Mouse (Mus musculus) ES-Bruce4 (cell line): ENCODE measurements around the gene Zbtb40. TPM values are rescaled to one million over a fixed set of nuclear protein-coding genes. Genes with fewer than 3 reads are reported as not detected.
A peak's percentile ranks its signal among the peaks of the same experiment; 100 is the strongest.

Source experiments
- H3K27ac ChIP-seq: 2 replicates; pipeline ENCODE4 v1.5.1; 2012; ENCODE audit warnings: low read length, inconsistent platforms; ENCODE audit not compliant: insufficient read depth
- H3K27me3 ChIP-seq: 2 replicates; pipeline ENCODE4 v1.6.1; 2012; ENCODE audit warnings: mild to moderate bottlenecking, low read length, inconsistent platforms; ENCODE audit not compliant: control insufficient read depth, poor library complexity, insufficient read depth, severe bottlenecking
- H3K36me3 ChIP-seq: 2 replicates; pipeline ENCODE4 v1.6.1; 2012; ENCODE audit warnings: inconsistent platforms, mild to moderate bottlenecking, low read length, moderate library complexity; ENCODE audit not compliant: control insufficient read depth, poor library complexity, insufficient read depth, severe bottlenecking
- H3K4me1 ChIP-seq: one replicate; pipeline ENCODE4 v1.8.1; 2011; ENCODE audit warnings: low read length; ENCODE audit not compliant: control insufficient read depth, insufficient read depth
- H3K4me3 ChIP-seq: 2 replicates; pipeline ENCODE4 v1.5.1; 2011; ENCODE audit warnings: low read depth, mild to moderate bottlenecking, low read length
- H3K9ac ChIP-seq: 2 replicates; pipeline ENCODE4 v1.6.1; 2012; ENCODE audit warnings: low read depth, mild to moderate bottlenecking, inconsistent platforms; ENCODE audit not compliant: poor library complexity, severe bottlenecking
- H3K9me3 ChIP-seq: replicated peaks from 2 replicates; pipeline ENCODE4 v1.6.1; 2012; ENCODE audit warnings: mild to moderate bottlenecking, low read length, inconsistent platforms; ENCODE audit not compliant: control insufficient read depth, poor library complexity, insufficient read depth, severe bottlenecking
- CTCF ChIP-seq: IDR thresholded peaks from one replicate; pipeline ENCODE4 v1.8.1; 2011; ENCODE audit warnings: low read depth, low read length
- EP300 ChIP-seq: IDR thresholded peaks from 2 replicates; pipeline ENCODE4 v1.6.1; 2011; ENCODE audit warnings: low read depth, low read length; ENCODE audit not compliant: insufficient read depth
- POLR2A ChIP-seq: IDR thresholded peaks from one replicate; pipeline ENCODE4 v1.8.1; 2011; ENCODE audit warnings: low read length; ENCODE audit not compliant: insufficient read depth
- polyA plus RNA-seq: library from polyadenylated mRNA; stranded (reverse); fragments of >200 nt; gene quantifications from 2 replicates; pipeline ENCODE4 v1.2.4, GENCODE M21; 2011; ENCODE audit warnings: low read depth; ENCODE audit not compliant: missing spikeins, insufficient read depth, insufficient read length

Gene Zbtb40
- polyA plus RNA-seq, 1 experiment, result 8.0 TPM

- Histone ChIP-seq H3K9me3 (no peaks in the 10 kb centered on the region), H3K27ac (no peak overlapping the region), H3K27me3 (no peaks in the 10 kb centered on the region), H3K9ac (no peak overlapping the region), H3K36me3 (no peaks in the 10 kb centered on the region), H3K4me3 (no peak overlapping the region), H3K4me1 (peaks cover 2% of the 10 kb centered on the region)
- TF ChIP-seq CTCF (peak; percentile 75), POLR2A (no peak), EP300 (no peak)
Observed at GRCm38 (mm10) chr4:136981347-136981746, 67.3 kb downstream of the Zbtb40 start.

GRCm38 (mm10) chr4:136980921-136981320, 67.7 kb downstream of the Zbtb40 start:
- no peaks in the 10 kb centered on the region for H3K9me3 ChIP-seq
- no peak overlapping the region for H3K4me3 ChIP-seq
- H3K9ac ChIP-seq, result no peak overlapping the region
- no peaks in the 10 kb centered on the region for H3K27me3 ChIP-seq
- H3K36me3 ChIP-seq, result no peaks in the 10 kb centered on the region
- H3K27ac ChIP-seq, result no peak overlapping the region
- H3K4me1 ChIP-seq, result peaks cover 2% of the 10 kb centered on the region
- TF ChIP-seq CTCF, result no peak
- TF ChIP-seq EP300, result no peak
- TF ChIP-seq POLR2A, result no peak

GRCm38 (mm10) chr4:136977244-136977643, 71.4 kb downstream of the Zbtb40 start:
- TF ChIP-seq CTCF, result no peak
- H3K27me3 ChIP-seq, result no peaks in the 10 kb centered on the region
- peaks cover 2% of the 10 kb centered on the region for H3K4me1 ChIP-seq
- no peak overlapping the region for H3K27ac ChIP-seq
- H3K9ac ChIP-seq, result no peak overlapping the region
- no peaks in the 10 kb centered on the region for H3K36me3 ChIP-seq
- no peak overlapping the region for H3K4me3 ChIP-seq
- no peaks in the 10 kb centered on the region for H3K9me3 ChIP-seq

GRCm38 (mm10) chr4:136970939-136971338, 77.7 kb downstream of the Zbtb40 start:
- no peaks in the 10 kb centered on the region for H3K4me1 ChIP-seq
- H3K27ac ChIP-seq, result no peak overlapping the region
- no peak overlapping the region for H3K9ac ChIP-seq
- no peaks in the 10 kb centered on the region for H3K27me3 ChIP-seq
- no peaks in the 10 kb centered on the region for H3K9me3 ChIP-seq
- no peaks in the 10 kb centered on the region for H3K36me3 ChIP-seq
- TF ChIP-seq CTCF (peak; percentile 91), EP300 (no peak), POLR2A (no peak)
- H3K4me3 ChIP-seq, result no peak overlapping the region

- TF ChIP-seq CTCF (peak; percentile 48), POLR2A (no peak)
- no peaks in the 10 kb centered on the region for H3K27me3 ChIP-seq
- H3K36me3 ChIP-seq, result no peaks in the 10 kb centered on the region
- no peak overlapping the region for H3K4me3 ChIP-seq
- H3K9ac ChIP-seq, result no peak overlapping the region
- no peaks in the 10 kb centered on the region for H3K4me1 ChIP-seq
- no peaks in the 10 kb centered on the region for H3K9me3 ChIP-seq
- H3K27ac ChIP-seq, result no peak overlapping the region
Observed at GRCm38 (mm10) chr4:136969503-136970276, 78.9 kb downstream of the Zbtb40 start.

GRCm38 (mm10) chr4:136969096-136969495, 79.5 kb downstream of the Zbtb40 start:
- Histone ChIP-seq H3K27me3 (no peaks in the 10 kb centered on the region), H3K4me3 (no peak overlapping the region), H3K9me3 (no peaks in the 10 kb centered on the region), H3K36me3 (no peaks in the 10 kb centered on the region), H3K27ac (no peak overlapping the region), H3K9ac (no peak overlapping the region), H3K4me1 (no peaks in the 10 kb centered on the region)
- TF ChIP-seq CTCF (no peak), POLR2A (no peak), EP300 (no peak)
